Mouse (Mus musculus) testis, adult 2 months (tissue): ENCODE data around the gene Cntnap5a.

ENCODE experiments used
- CTCF ChIP-seq: fragments of 200-500 bp; IDR thresholded peaks from 2 replicates; pipeline ENCODE4 v1.5.1; 2012; ENCODE audit warnings: low read depth, mild to moderate bottlenecking, inconsistent platforms, low read length, moderate library complexity; ENCODE audit not compliant: control insufficient read depth, insufficient read depth, insufficient replicate concordance
- POLR2A ChIP-seq: fragments of 200-500 bp; IDR thresholded peaks from 2 replicates; pipeline ENCODE4 v1.6.1; 2012; ENCODE audit warnings: low read depth, mild to moderate bottlenecking, inconsistent platforms, low read length, moderate library complexity; ENCODE audit not compliant: control insufficient read depth

GRCm38 (mm10) chr1:115956528-115956927 lies 272.0 kb downstream of the Cntnap5a start:
- TF ChIP-seq CTCF = no peak
- no peak for TF ChIP-seq POLR2A
